Mouse (Mus musculus): Measurements from ENCODE around the gene Adgrg4. TPM values are rescaled to one million over a fixed set of nuclear protein-coding genes. Genes with fewer than 3 reads are reported as not detected.

Adgrg4 gene
- polyA plus RNA-seq, 1 experiment from 2014 or later, result 1.3 TPM

- no peaks in the 10 kb centered on the region for H3K36me3 ChIP-seq (ENCODE audit: control insufficient read depth, insufficient read depth)
- no peak for TF ChIP-seq CTCF (IDR thresholded peaks at IDR 0.05; ENCODE audit: low read depth)
- no peaks in the 10 kb centered on the region for H3K4me1 ChIP-seq (replicated peaks; ENCODE audit: control insufficient read depth, insufficient read depth, low read length)
- WGBS, result 72% methylated on average over 2 of the region's 2 CpGs
- ATAC-seq, result no peak
- H3K27me3 ChIP-seq (replicated peaks; ENCODE audit: control insufficient read depth, insufficient read depth, low read length), result no peaks in the 10 kb centered on the region
- no peaks in the 10 kb centered on the region for H3K9me3 ChIP-seq (ENCODE audit: control insufficient read depth)
- no peak overlapping the region for H3K4me3 ChIP-seq (ENCODE audit: low read depth, low read length)
- H3K27ac ChIP-seq (ENCODE audit: low read depth, low read length), result no peak overlapping the region
- H3K9ac ChIP-seq (ENCODE audit: low read depth, low read length), result no peak overlapping the region
- H3K4me2 ChIP-seq (replicated peaks; ENCODE audit: low read depth), result no peak overlapping the region
These were observed 142.9 kb downstream of the Adgrg4 start for GRCm38 (mm10) chrX:57012891-57013290.

- 87% methylated on average over 5 of the region's 5 CpGs for WGBS
- no peak for ATAC-seq
- H3K9ac ChIP-seq (ENCODE audit: low read depth, low read length), result no peak within 1 kb of the TSS
- no peaks in the 10 kb centered on the region for H3K4me1 ChIP-seq (replicated peaks; ENCODE audit: control insufficient read depth, insufficient read depth, low read length)
- no peak within 1 kb of the TSS for H3K4me3 ChIP-seq (ENCODE audit: low read depth, low read length)
- H3K4me2 ChIP-seq (replicated peaks; ENCODE audit: low read depth), result no peak within 1 kb of the TSS
- H3K36me3 ChIP-seq (ENCODE audit: control insufficient read depth, insufficient read depth), result no peaks in the 10 kb centered on the region
- TF ChIP-seq CTCF (IDR thresholded peaks at IDR 0.05; ENCODE audit: low read depth), result no peak
- no peak within 1 kb of the TSS for H3K27ac ChIP-seq (ENCODE audit: low read depth, low read length)
- no peaks in the 10 kb centered on the region for H3K27me3 ChIP-seq (replicated peaks; ENCODE audit: control insufficient read depth, insufficient read depth, low read length)
- H3K9me3 ChIP-seq (ENCODE audit: control insufficient read depth), result no peaks in the 10 kb centered on the region
These were observed 172.8 kb downstream of the Adgrg4 start, which contains the start of gene Brs3 for GRCm38 (mm10) chrX:57042774-57043173. Gene Brs3, plus strand, starts transcription at chrX:57043074.

- H3K4me3 ChIP-seq (ENCODE audit: low read depth, low read length), result no peak overlapping the region
- H3K27ac ChIP-seq (ENCODE audit: low read depth, low read length), result no peak overlapping the region
- H3K27me3 ChIP-seq (replicated peaks; ENCODE audit: control insufficient read depth, insufficient read depth, low read length), result no peaks in the 10 kb centered on the region
- no peak for TF ChIP-seq CTCF (IDR thresholded peaks at IDR 0.05; ENCODE audit: low read depth)
- no peak overlapping the region for H3K9ac ChIP-seq (ENCODE audit: low read depth, low read length)
- no peaks in the 10 kb centered on the region for H3K36me3 ChIP-seq (ENCODE audit: control insufficient read depth, insufficient read depth)
- no peak for ATAC-seq
- H3K4me2 ChIP-seq (replicated peaks; ENCODE audit: low read depth), result no peak overlapping the region
- H3K4me1 ChIP-seq (replicated peaks; ENCODE audit: control insufficient read depth, insufficient read depth, low read length), result no peaks in the 10 kb centered on the region
- no peaks in the 10 kb centered on the region for H3K9me3 ChIP-seq (ENCODE audit: control insufficient read depth)
- WGBS, result 78% methylated on average over 6 of the region's 6 CpGs
These were observed 173.9 kb downstream of the Adgrg4 start for GRCm38 (mm10) chrX:57043869-57044268.

Other genes starting within 250 kb of the Adgrg4 start
- gene Fhl1, start 138.4 kb upstream of the Adgrg4 start, polyA plus RNA-seq (2015; fragmentation: Nextera tagmentation; extraction: Ambion mirVana), result 95.9 and 102 TPM in 2 replicates
- 1.2 and 1.4 TPM in 2 replicates for gene Map7d3, start 47.8 kb upstream of the Adgrg4 start, polyA plus RNA-seq (2015; fragmentation: Nextera tagmentation; extraction: Ambion mirVana)
- gene Brs3, start 172.9 kb downstream of the Adgrg4 start, polyA plus RNA-seq (2015; fragmentation: Nextera tagmentation; extraction: Ambion mirVana), result not detected in 2 replicates
- gene Htatsf1, start 183.4 kb downstream of the Adgrg4 start, polyA plus RNA-seq (2015; fragmentation: Nextera tagmentation; extraction: Ambion mirVana), result 32.9 and 35.6 TPM in 2 replicates
- gene Vgll1, start 217.9 kb downstream of the Adgrg4 start, polyA plus RNA-seq (2015; fragmentation: Nextera tagmentation; extraction: Ambion mirVana), result not detected in 2 replicates

Measured in intestine, postnatal 0 days (tissue).